ENCODE assay signal across 21 mouse cellular contexts in genomic region chr12:59620340-59620739, GRCm38 (mm10).
DNase-seq lines count a peak whose midpoint lies in the region; TF ChIP-seq lines count a peak whose summit lies in the region.
"Had no signal": no experiment of that assay in that cellular context is flagged by ENCODE, and none has a peak within 500 bp of the region (broad histone marks: within the 10 kb centered on the region; RNA-seq: fewer than 3 reads in every experiment).

No protein-coding gene starts in this region.

- TF ChIP-seq CTCF in left cerebral cortex, adult 2 months (IDR thresholded peaks at IDR 0.05), result no peak

- intact Hi-C loops in left cerebral cortex, adult 2 months (cut with DNase I), result loop anchor here (1.0 to 5.0 kb wide), 6 partner anchors 81 to 205 kb away; no protein-coding TSS in a partner anchor

- DNase-seq in frontal cortex, adult 2 months (ENCODE audit: extremely low spot score in 1 of 2, low spot score in 1 of 2), result peak; percentile 78 to 84
- DNase-seq in layer of hippocampus, adult 18-20 months (ENCODE audit: low spot score in 2 of 2), result peak; percentile 25 to 65
- DNase-seq in left cerebral cortex, adult 2 months (ENCODE audit: extremely low spot score in 1 of 2, low spot score in 2 of 2), result peak; percentile 25 to 37
- DNase-seq in right cerebral cortex, postnatal 14 days, result peak; percentile 11
- DNase-seq in cerebellum, adult 11 months, result no peak
- no peak for DNase-seq in gastrocnemius, adult 18-20 months (ENCODE audit: low spot score)
- DNase-seq in kidney, postnatal 10 days, result no peak
- DNase-seq: adrenal gland, postnatal 36 days; cerebellum, adult 2 months; gastrocnemius, postnatal 10 days; heart, adult 11 months; kidney, postnatal 25 days; lung, adult 2 months; lung, postnatal 4 days; thymus, postnatal 25 days had no signal

- peak overlapping the region; percentile 76 for H3K27ac ChIP-seq in left cerebral cortex, adult 2 months
- H3K27ac ChIP-seq: embryonic facial prominence, embryonic 12.5 days; forebrain, embryonic 15.5 days; heart, embryonic 13.5 days; hindbrain, embryonic 14.5 days; limb, embryonic 10.5 days; stomach, postnatal 0 days had no signal

- H3K4me3 ChIP-seq in left cerebral cortex, adult 2 months, result no peak overlapping the region
- H3K4me3 ChIP-seq: embryonic facial prominence, embryonic 12.5 days; forebrain, embryonic 15.5 days; heart, embryonic 13.5 days; limb, embryonic 10.5 days had no signal

Comparison
In these comparisons a context has a peak if more than half of its experiments do, and no peak if none do; other contexts are left out.
1. DNase-seq: peak in frontal cortex, adult 2 months (2 of 2), layer of hippocampus, adult 18-20 months (2 of 2), left cerebral cortex, adult 2 months (2 of 2) and right cerebral cortex, postnatal 14 days (single experiment); none in cerebellum, adult 11 months (single experiment), gastrocnemius, adult 18-20 months (single experiment) and kidney, postnatal 10 days (single experiment).